Mouse (Mus musculus) limb, embryonic 13.5 days (tissue): ENCODE data around the gene Ano2. TPM values are rescaled to one million over a fixed set of nuclear protein-coding genes. Genes with fewer than 3 reads are reported as not detected.

Source experiments
- polyA plus RNA-seq: library from polyadenylated mRNA; unstranded; fragments of >200 nt; fragmentation: Nextera tagmentation; extraction: Ambion mirVana; gene quantifications from 2 replicates; pipeline ENCODE4 v1.2.1, GENCODE M21; 2015

Gene Ano2
- polyA plus RNA-seq, 1 experiment from 2014 or later: not detected

Other genes with a start within 250 kb of the Ano2 start
- 157 and 174 TPM in 2 replicates for gene Cd9, start 195.6 kb upstream of the Ano2 start, polyA plus RNA-seq
- gene Vwf, start 143.6 kb upstream of the Ano2 start, polyA plus RNA-seq: 6.7 and 6.9 TPM in 2 replicates